Mouse (Mus musculus) bone marrow macrophage, adult 2 months (primary cell): Measurements from ENCODE around the gene Sbno1.

Experiments
- CTCF ChIP-seq: IDR thresholded peaks from 2 replicates; pipeline ENCODE4 v1.5.1; 2012; ENCODE audit warnings: low read depth, mild to moderate bottlenecking, low read length, moderate library complexity
- POLR2A ChIP-seq: IDR thresholded peaks from 2 replicates; pipeline ENCODE4 v1.6.1; 2012; ENCODE audit warnings: mild to moderate bottlenecking, low read depth, low read length, borderline replicate concordance

DNA sequence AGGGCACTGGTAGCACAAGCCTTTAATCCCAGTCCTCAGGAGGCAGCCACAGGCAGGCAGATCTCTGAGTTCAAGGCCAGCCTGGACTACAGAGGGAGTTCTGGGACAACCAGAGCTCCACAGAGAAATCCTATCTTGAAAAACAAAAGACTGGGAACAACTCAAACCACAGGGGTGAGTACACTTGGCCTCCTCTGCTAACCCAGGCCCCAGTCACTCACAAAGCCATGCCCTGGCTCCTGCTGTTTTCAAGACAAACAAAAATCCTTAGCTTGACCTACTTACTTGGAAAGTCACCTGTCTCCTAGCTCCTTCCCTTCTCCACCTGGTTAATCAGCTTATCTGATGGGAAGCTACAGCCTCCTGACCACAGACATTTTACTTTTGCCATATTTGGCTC, 39.1 kb upstream of the Sbno1 start:
- TF ChIP-seq CTCF = no peak
- TF ChIP-seq POLR2A = no peak
